Mouse (Mus musculus) lung, embryonic 16.5 days (tissue): ENCODE measurements at regions not wholly inside any gene's neighbourhood (a gene's known extent, or its start where the extent isn't known, plus 50 kb on each side); places are given as distances from the start of the nearest gene placed in this dataset.

ENCODE experiments used
- ATAC-seq: fragments of 200-750 bp; cut with Nextera tagmentation; 2 replicates; pipeline ENCODE4 v1.8.0; 2017; ENCODE audit warnings: low read depth, mild to moderate bottlenecking, moderate library complexity
- H3K27ac ChIP-seq: fragments of 300-500 bp; sonication (generic); 2 replicates; pipeline ENCODE4 v1.5.1; 2014; ENCODE audit warnings: mild to moderate bottlenecking, control low read depth, low read length
- H3K27me3 ChIP-seq: fragments of 300-500 bp; sonication (generic); 2 replicates; pipeline ENCODE4 v1.6.1; 2014; ENCODE audit warnings: low read depth, low read length, mixed read lengths; ENCODE audit not compliant: control insufficient read depth, insufficient read depth
- H3K36me3 ChIP-seq: fragments of 300-500 bp; sonication (generic); 2 replicates; pipeline ENCODE4 v1.6.1; 2014; ENCODE audit warnings: low read length; ENCODE audit not compliant: control insufficient read depth, insufficient read depth
- H3K4me1 ChIP-seq: fragments of 300-500 bp; sonication (generic); replicated peaks from 2 replicates; pipeline ENCODE4 v1.6.1; 2014; ENCODE audit warnings: low read length, mixed read lengths; ENCODE audit not compliant: control insufficient read depth, insufficient read depth
- H3K4me2 ChIP-seq: fragments of 300-500 bp; sonication (generic); 2 replicates; pipeline ENCODE4 v1.6.1; 2014; ENCODE audit warnings: low read depth, low read length, control low read depth
- H3K4me3 ChIP-seq: fragments of 300-500 bp; sonication (generic); 2 replicates; pipeline ENCODE4 v1.5.1; 2014; ENCODE audit warnings: mild to moderate bottlenecking, low read length, control low read depth
- H3K9ac ChIP-seq: fragments of 300-500 bp; sonication (generic); 2 replicates; pipeline ENCODE4 v1.6.1; 2014; ENCODE audit warnings: low read length, control low read depth
- H3K9me3 ChIP-seq: fragments of 300-500 bp; sonication (generic); 2 replicates; pipeline ENCODE4 v1.6.1; 2016; ENCODE audit warnings: low read length; ENCODE audit not compliant: control insufficient read depth
- WGBS: fragments of 180-500 bp; shearing (Covaris S2); extraction: QIAGEN DNeasy Blood & Tissue Kit; methylation state at CpG from one replicate; pipeline ENCODE4 v1.1.7; 2014; 5-methylcytosine and 5-hydroxymethylcytosine counted together

DNA sequence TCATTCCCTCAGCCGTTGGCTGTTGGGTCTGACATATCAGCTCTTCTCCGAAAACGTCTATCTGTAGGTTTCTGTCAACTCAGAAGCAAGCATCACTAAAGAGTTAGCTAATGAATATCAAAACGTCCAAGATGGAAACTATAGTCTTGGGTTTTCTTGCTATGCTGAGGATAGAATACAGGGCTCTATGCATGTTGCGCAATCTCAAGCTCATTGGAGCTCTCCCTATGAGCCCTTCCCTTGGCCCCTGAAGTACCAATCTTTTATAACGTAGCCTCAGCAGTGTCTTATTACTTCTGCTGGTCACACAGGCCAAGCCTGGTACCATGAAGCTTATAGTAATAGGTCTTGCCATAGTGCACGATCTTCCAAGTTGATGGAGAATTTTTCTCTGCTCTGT is 122.1 kb upstream of the 4930412O13Rik start:
- 84% methylated on average over 7 of the region's 7 CpGs for WGBS
- no peaks in the 10 kb centered on the region for H3K36me3 ChIP-seq
- no peak overlapping the region for H3K27ac ChIP-seq
- H3K4me1 ChIP-seq: no peaks in the 10 kb centered on the region
- no peaks in the 10 kb centered on the region for H3K9me3 ChIP-seq
- no peak for ATAC-seq
- H3K4me3 ChIP-seq: no peak overlapping the region
- H3K27me3 ChIP-seq: no peaks in the 10 kb centered on the region
- H3K4me2 ChIP-seq: no peak overlapping the region
- no peak overlapping the region for H3K9ac ChIP-seq

DNA sequence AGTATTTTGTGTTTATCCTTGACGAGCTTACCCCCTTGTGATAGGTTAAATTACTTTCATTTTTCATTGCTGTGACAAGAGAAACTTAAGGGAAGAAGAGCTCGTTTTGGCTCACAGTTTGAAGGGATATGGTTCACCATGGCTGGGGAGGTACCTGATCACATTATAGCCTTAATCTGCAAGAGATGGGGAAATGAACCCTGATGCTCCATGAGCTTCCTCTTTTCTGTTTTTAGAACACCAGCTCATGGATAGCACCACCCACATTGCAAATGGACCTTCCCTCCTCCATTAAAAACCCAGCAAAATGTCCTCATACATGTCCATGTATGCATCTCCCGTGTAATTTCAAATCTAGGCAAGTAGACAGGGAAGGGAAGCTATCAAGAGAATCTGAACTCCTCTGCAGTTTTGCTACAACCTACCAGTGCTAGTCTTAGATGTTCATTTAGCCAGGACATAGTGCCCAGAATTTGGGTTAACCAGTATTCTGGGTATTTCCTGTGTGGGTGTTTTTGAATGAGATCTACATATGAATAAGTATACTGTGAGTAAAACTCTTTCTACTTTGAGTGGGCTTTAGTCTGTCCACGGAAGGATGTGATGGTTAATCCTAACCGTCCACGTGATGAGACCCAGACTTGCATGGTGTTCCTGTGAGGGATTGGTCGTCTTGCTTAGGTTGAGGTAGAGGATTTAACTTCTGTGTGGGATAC is 121.5 kb upstream of the 4930412O13Rik start:
- Histone ChIP-seq H3K27ac (no peak overlapping the region), H3K9me3 (no peaks in the 10 kb centered on the region), H3K36me3 (no peaks in the 10 kb centered on the region), H3K9ac (no peak overlapping the region), H3K27me3 (no peaks in the 10 kb centered on the region), H3K4me1 (no peaks in the 10 kb centered on the region), H3K4me3 (no peak overlapping the region), H3K4me2 (no peak overlapping the region)
- ATAC-seq: no peak
- WGBS: 81% methylated on average over 7 of the region's 7 CpGs

DNA sequence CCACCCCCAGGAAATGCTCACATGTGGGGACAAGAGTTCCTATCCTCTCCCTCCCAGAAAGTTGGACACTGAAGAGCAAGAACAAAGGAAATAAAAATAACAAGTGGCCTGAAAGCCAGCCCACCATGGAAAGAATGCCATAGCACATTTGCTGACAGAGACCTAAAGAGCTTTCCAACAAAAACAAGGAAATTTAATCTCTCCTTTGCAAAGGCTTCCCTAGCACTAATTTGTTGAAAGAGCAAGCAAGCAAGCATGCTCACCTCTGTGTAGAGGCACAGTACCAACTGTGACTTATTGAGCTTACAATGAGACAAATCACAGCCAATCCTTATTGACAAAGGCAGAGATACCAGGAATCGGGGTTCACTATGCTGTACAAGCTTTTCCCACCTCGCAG is 100.9 kb upstream of the 4930412O13Rik start:
- Histone ChIP-seq H3K36me3 (no peaks in the 10 kb centered on the region), H3K4me3 (no peak overlapping the region), H3K27me3 (no peaks in the 10 kb centered on the region), H3K9me3 (no peaks in the 10 kb centered on the region), H3K27ac (no peak overlapping the region), H3K4me2 (no peak overlapping the region), H3K4me1 (no peaks in the 10 kb centered on the region), H3K9ac (no peak overlapping the region)
- WGBS: 70% methylated on average over 2 of the region's 2 CpGs
- ATAC-seq: no peak

DNA sequence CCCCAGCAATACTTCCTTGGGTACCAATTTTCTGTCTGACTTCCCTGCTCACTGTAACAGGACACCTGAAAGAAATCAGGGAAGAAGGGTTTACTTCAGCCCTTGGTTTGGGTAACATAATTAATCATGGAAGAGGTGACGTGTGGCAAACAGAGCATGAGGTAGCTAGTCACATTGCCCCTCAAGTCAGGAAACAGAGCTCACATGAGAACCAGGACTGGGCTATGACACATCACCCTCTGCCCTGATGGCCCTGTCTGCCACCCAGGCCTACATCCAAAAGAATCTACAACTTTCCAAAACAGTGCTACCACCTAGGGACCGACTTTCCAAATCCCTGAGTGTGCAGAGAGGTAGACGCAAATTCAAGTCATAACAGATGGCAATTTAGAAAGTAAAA is 98.4 kb upstream of the 4930412O13Rik start:
- no peak overlapping the region for H3K27ac ChIP-seq
- 64% methylated on average over 3 of the region's 3 CpGs for WGBS
- H3K4me2 ChIP-seq: no peak overlapping the region
- ATAC-seq: no peak
- H3K9me3 ChIP-seq: no peaks in the 10 kb centered on the region
- H3K9ac ChIP-seq: no peak overlapping the region
- no peak overlapping the region for H3K4me3 ChIP-seq
- H3K27me3 ChIP-seq: no peaks in the 10 kb centered on the region
- no peaks in the 10 kb centered on the region for H3K4me1 ChIP-seq
- no peaks in the 10 kb centered on the region for H3K36me3 ChIP-seq

DNA sequence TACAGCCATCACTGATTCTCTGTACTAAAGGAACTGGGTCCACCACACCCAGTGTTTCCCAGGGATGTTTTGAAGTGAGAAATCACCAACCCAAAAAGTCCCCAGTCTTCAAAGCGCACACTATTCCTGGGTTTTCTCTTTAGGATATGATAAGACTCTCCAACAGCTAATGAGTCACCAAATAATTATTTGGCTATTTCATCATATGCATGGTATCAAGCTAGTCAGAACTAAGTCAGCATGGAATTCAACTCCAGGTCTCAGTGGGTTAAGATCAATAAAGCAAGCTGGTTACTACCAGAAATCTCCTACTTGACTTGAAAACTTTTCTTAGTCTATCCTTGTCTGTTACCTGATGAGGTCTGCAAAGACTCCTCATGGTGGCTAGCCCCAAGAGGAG is 89.1 kb upstream of the 4930412O13Rik start:
- Histone ChIP-seq H3K4me2 (no peak overlapping the region), H3K27ac (no peak overlapping the region), H3K36me3 (no peaks in the 10 kb centered on the region), H3K9ac (no peak overlapping the region), H3K9me3 (no peaks in the 10 kb centered on the region), H3K27me3 (no peaks in the 10 kb centered on the region), H3K4me1 (no peaks in the 10 kb centered on the region), H3K4me3 (no peak overlapping the region)
- 92% methylated on average over 1 of the region's 1 CpGs for WGBS
- ATAC-seq: no peak

DNA sequence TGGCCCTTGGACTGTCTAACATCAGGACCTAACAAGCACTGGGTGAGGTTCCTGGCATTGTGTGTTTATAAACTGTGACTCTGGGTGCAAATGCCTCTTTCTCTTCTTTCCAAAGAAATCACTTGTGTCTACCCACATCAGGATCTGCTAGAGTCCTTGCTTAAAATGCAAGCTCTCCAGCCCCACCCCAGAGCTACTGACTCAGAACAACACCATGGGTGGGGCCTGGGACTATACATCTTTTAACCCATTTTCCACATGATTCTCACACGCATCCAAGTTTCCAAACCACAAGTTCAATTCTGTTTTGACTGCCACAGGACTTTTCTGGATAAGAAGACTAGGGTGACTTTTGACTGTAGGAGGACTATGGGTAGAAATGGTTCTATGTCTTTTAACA is 88.7 kb upstream of the 4930412O13Rik start:
- Histone ChIP-seq H3K9me3 (no peaks in the 10 kb centered on the region), H3K27me3 (no peaks in the 10 kb centered on the region), H3K4me2 (no peak overlapping the region), H3K4me1 (no peaks in the 10 kb centered on the region), H3K27ac (no peak overlapping the region), H3K36me3 (no peaks in the 10 kb centered on the region), H3K4me3 (no peak overlapping the region), H3K9ac (no peak overlapping the region)
- WGBS: 84% methylated on average over 1 of the region's 1 CpGs
- no peak for ATAC-seq

DNA sequence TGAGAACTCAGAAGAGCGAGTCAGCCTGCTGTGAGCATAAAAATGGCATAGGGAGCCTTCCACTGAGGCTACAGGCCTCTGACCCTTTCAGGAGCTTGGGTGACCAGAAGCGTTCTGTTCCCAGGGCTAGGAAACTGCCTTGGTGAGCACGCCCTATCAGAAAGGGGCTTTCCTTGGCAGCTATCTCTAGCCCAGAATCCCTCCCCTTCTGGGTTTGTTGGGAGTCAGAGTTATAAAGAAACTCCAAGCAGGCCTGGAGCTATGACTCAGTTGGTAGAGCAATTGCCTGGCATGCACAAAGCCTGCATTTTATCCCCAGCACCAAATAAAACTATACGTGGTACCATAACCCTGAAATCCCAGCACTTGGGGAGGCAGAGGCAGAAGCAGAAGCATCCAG is 85.7 kb upstream of the 4930412O13Rik start:
- no peak overlapping the region for H3K4me2 ChIP-seq
- no peaks in the 10 kb centered on the region for H3K36me3 ChIP-seq
- no peaks in the 10 kb centered on the region for H3K27me3 ChIP-seq
- no peak overlapping the region for H3K9ac ChIP-seq
- no peak overlapping the region for H3K27ac ChIP-seq
- ATAC-seq: no peak
- 53% methylated on average over 4 of the region's 4 CpGs for WGBS
- no peaks in the 10 kb centered on the region for H3K9me3 ChIP-seq
- no peaks in the 10 kb centered on the region for H3K4me1 ChIP-seq
- no peak overlapping the region for H3K4me3 ChIP-seq

DNA sequence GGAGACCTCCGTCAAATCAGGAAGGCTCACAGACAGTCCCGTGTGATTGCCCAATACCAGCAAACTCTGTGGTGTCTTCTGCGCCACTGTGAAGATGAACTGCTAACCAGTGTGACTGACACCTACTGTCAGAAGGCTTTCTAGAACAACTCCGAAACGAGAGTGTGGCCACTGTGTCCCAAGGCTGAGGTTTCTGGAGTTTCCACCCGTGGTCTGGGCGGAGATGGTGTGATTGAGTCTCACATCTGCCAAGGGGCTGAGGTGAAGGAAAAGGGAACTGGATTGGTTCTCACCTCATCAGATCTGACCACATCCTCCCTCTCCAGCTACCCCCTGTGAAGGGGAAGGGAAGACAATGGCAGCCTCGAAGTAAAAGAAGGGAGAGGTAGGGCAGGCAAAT is 79.6 kb upstream of the 4930412O13Rik start:
- Histone ChIP-seq H3K9ac (no peak overlapping the region), H3K4me1 (peaks cover 4% of the 10 kb centered on the region; the same call in 1 of the 2 replicates), H3K9me3 (no peaks in the 10 kb centered on the region), H3K4me3 (no peak overlapping the region), H3K36me3 (no peaks in the 10 kb centered on the region), H3K27ac (no peak overlapping the region), H3K4me2 (no peak overlapping the region), H3K27me3 (no peaks in the 10 kb centered on the region)
- ATAC-seq: no peak
- WGBS: 63% methylated on average over 8 of the region's 8 CpGs

DNA sequence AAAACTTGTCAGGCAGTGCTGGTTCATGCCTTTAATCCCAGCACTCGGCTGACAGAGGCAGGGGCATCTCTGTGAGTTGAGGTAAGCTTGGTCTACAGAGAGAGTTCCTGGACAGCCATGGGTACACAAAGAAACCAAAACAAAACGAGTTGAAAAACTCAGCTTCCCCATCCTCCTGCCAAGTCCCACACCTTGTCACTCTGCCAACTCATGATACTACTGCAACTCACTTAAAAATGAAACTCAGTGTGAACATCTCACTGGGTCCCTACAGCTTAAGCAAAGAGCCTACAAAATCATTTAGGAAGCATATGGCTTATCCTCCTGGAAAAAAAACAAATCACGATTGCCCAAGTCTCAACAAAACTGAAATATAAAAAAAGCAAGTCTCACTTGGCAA is 76.7 kb upstream of the 4930412O13Rik start:
- no peaks in the 10 kb centered on the region for H3K27me3 ChIP-seq
- no peak for ATAC-seq
- WGBS: 44% methylated on average over 3 of the region's 3 CpGs
- H3K9me3 ChIP-seq: no peaks in the 10 kb centered on the region
- H3K4me1 ChIP-seq: peaks cover 4% of the 10 kb centered on the region; the same call in 1 of the 2 replicates
- H3K4me2 ChIP-seq: no peak overlapping the region
- no peak overlapping the region for H3K4me3 ChIP-seq
- H3K27ac ChIP-seq: no peak overlapping the region
- no peak overlapping the region for H3K9ac ChIP-seq
- no peaks in the 10 kb centered on the region for H3K36me3 ChIP-seq

DNA sequence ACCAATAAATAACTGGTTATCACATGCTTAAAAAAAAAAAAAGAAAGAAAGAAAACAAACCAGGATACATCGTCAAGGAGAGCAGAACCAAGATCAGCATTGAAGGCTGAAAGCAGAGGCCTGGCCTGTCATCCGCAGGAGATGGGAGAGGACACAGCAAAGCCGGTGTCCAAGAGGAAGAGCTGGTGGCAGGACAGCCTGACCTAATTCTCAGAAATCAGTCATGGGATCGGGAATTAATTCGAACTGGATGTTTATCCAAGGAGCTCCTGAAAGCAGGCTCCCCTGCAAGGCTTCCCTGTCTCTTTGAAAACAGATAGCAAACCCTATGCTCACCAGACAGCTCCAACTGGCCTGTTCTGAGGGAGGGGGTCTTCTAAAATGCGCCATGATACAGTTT is 75.5 kb upstream of the 4930412O13Rik start:
- no peaks in the 10 kb centered on the region for H3K27me3 ChIP-seq
- no peak overlapping the region for H3K4me3 ChIP-seq
- H3K9me3 ChIP-seq: no peaks in the 10 kb centered on the region
- no peak overlapping the region for H3K9ac ChIP-seq
- WGBS: 78% methylated on average over 6 of the region's 6 CpGs
- H3K4me1 ChIP-seq: peaks cover 4% of the 10 kb centered on the region; the same call in 1 of the 2 replicates
- ATAC-seq: no peak
- no peak overlapping the region for H3K4me2 ChIP-seq
- no peak overlapping the region for H3K27ac ChIP-seq
- H3K36me3 ChIP-seq: no peaks in the 10 kb centered on the region
